Mouse (Mus musculus) ovary, postnatal 36 days (tissue): ENCODE results near the gene Pdcd10.

Experiments used
- DNase-seq: peaks from one replicate; pipeline ENCODE4 v3.0.0; 2022; ENCODE audit warnings: low spot score, mixed read lengths

Gene Pdcd10

GRCm38 (mm10) chr3:75556695-75557291 lies at the start of gene Pdcd10:
Pdcd10 (minus strand) TSS chr3:75556856.
- DNase-seq = peak; percentile 99

- DNase-seq = no peak
Observed at GRCm38 (mm10) chr3:75584898-75585297, 28.2 kb upstream of the Pdcd10 start.

- no peak for DNase-seq
Observed at GRCm38 (mm10) chr3:75583293-75583692, 26.6 kb upstream of the Pdcd10 start.

- no peak for DNase-seq
Observed at GRCm38 (mm10) chr3:75579352-75579751, 22.7 kb upstream of the Pdcd10 start.

GRCm38 (mm10) chr3:75575582-75575981 lies 18.9 kb upstream of the Pdcd10 start:
- no peak for DNase-seq

GRCm38 (mm10) chr3:75574074-75574473 lies 17.4 kb upstream of the Pdcd10 start:
- no peak for DNase-seq

- peak; percentile 85 for DNase-seq
Observed at GRCm38 (mm10) chr3:75557292-75557691, 636 bp upstream of the Pdcd10 start, which contains the start of gene Serpini1. Serpini1 (plus strand) TSS chr3:75557547.

GRCm38 (mm10) chr3:75556121-75556694 lies 448 bp downstream of the Pdcd10 start:
- DNase-seq = no peak

GRCm38 (mm10) chr3:75551248-75551647 lies 5.4 kb downstream of the Pdcd10 start:
- DNase-seq = no peak

- DNase-seq = no peak
Observed at GRCm38 (mm10) chr3:75544287-75544686, 12.4 kb downstream of the Pdcd10 start.

- DNase-seq = no peak
Observed at GRCm38 (mm10) chr3:75542852-75543251, 13.8 kb downstream of the Pdcd10 start.

- DNase-seq = no peak
Observed at GRCm38 (mm10) chr3:75541259-75541658, 15.4 kb downstream of the Pdcd10 start.

GRCm38 (mm10) chr3:75534045-75534834 lies 22.4 kb downstream of the Pdcd10 start:
- DNase-seq = no peak

GRCm38 (mm10) chr3:75531074-75531473 lies 25.6 kb downstream of the Pdcd10 start:
- no peak for DNase-seq

- no peak for DNase-seq
Observed at GRCm38 (mm10) chr3:75522527-75522926, 34.1 kb downstream of the Pdcd10 start.

- DNase-seq = no peak
Observed at GRCm38 (mm10) chr3:75521314-75521713, 35.3 kb downstream of the Pdcd10 start.

GRCm38 (mm10) chr3:75517631-75518250 lies 38.9 kb downstream of the Pdcd10 start:
- DNase-seq = peak; percentile 11

GRCm38 (mm10) chr3:75498961-75499960 lies 57.4 kb downstream of the Pdcd10 start:
- DNase-seq = no peak

GRCm38 (mm10) chr3:75492913-75493312 lies 63.7 kb downstream of the Pdcd10 start:
- DNase-seq = no peak

GRCm38 (mm10) chr3:75482056-75482455 lies 74.6 kb downstream of the Pdcd10 start, which contains the start of gene Wdr49:
Wdr49 (minus strand) TSS chr3:75482156.
- no peak for DNase-seq

- no peak for DNase-seq
Observed at GRCm38 (mm10) chr3:75475106-75475505, 81.5 kb downstream of the Pdcd10 start.
